Mouse (Mus musculus) embryonic fibroblast, embryonic 13.5 days (primary cell): ENCODE measurements at regions not wholly inside any gene's neighbourhood (a gene's known extent, or its start where the extent isn't known, plus 50 kb on each side); places are given as distances from the start of the nearest gene placed in this dataset.

Experiments used
- CTCF ChIP-seq: IDR thresholded peaks from 2 replicates; pipeline ENCODE4 v1.5.1; 2011; ENCODE audit warnings: mild to moderate bottlenecking, control low read depth, low read length, moderate library complexity, borderline replicate concordance; ENCODE audit not compliant: insufficient read depth
- POLR2A ChIP-seq: IDR thresholded peaks from 2 replicates; pipeline ENCODE4 v1.6.1; 2011; ENCODE audit warnings: low read depth, mild to moderate bottlenecking, control low read depth, low read length, moderate library complexity

- TF ChIP-seq CTCF (no peak), POLR2A (no peak)
These were observed 313.4 kb downstream of the Fsip2 start for GRCm38 (mm10) chr2:83256811-83257321.
